Mouse (Mus musculus) stomach, postnatal 0 days (tissue): Measurements from ENCODE around the gene Acss2. TPM values are rescaled to one million over a fixed set of nuclear protein-coding genes. Genes with fewer than 3 reads are reported as not detected.

Experiments
- ATAC-seq: fragments of 200-750 bp; cut with Nextera tagmentation; 2 replicates; pipeline ENCODE4 v1.8.0; 2017; ENCODE audit not compliant: low FRiP score, low TSS enrichment
- DNase-seq: peaks from one replicate; pipeline ENCODE4 v3.0.0-alpha.2; 2016; ENCODE audit warnings: low spot score
- H3K27ac ChIP-seq: fragments of 300-500 bp; sonication (generic); replicated peaks from 2 replicates; pipeline ENCODE4 v1.5.1; 2014; ENCODE audit warnings: mild to moderate bottlenecking, control low read depth
- H3K27me3 ChIP-seq: fragments of 300-500 bp; sonication (generic); 2 replicates; pipeline ENCODE4 v1.6.1; 2014; ENCODE audit warnings: low read length; ENCODE audit not compliant: control insufficient read depth, insufficient read depth
- H3K36me3 ChIP-seq: fragments of 300-500 bp; sonication (generic); 2 replicates; pipeline ENCODE4 v1.6.1; 2014; ENCODE audit warnings: low read length, mixed read lengths; ENCODE audit not compliant: control insufficient read depth, insufficient read depth
- H3K4me1 ChIP-seq: fragments of 300-500 bp; sonication (generic); replicated peaks from 2 replicates; pipeline ENCODE4 v1.6.1; 2014; ENCODE audit warnings: antibody characterized with exemption; ENCODE audit not compliant: control insufficient read depth, insufficient read depth
- H3K4me2 ChIP-seq: fragments of 300-500 bp; sonication (generic); replicated peaks from 2 replicates; pipeline ENCODE4 v1.6.1; 2014; ENCODE audit warnings: low read depth, mild to moderate bottlenecking, control low read depth, moderate library complexity
- H3K4me3 ChIP-seq: fragments of 300-500 bp; sonication (generic); 2 replicates; pipeline ENCODE4 v1.5.1; 2014; ENCODE audit warnings: low read depth, low read length, control low read depth
- H3K9ac ChIP-seq: fragments of 300-500 bp; sonication (generic); 2 replicates; pipeline ENCODE4 v1.6.1; 2014; ENCODE audit warnings: mild to moderate bottlenecking, low read length, control low read depth, mixed read lengths
- H3K9me3 ChIP-seq: fragments of 300-500 bp; sonication (generic); 2 replicates; pipeline ENCODE4 v1.6.1; 2016; ENCODE audit warnings: low read length; ENCODE audit not compliant: control insufficient read depth
- CTCF ChIP-seq: IDR thresholded peaks from 2 replicates; pipeline ENCODE4 v1.5.1; 2016; ENCODE audit warnings: antibody characterized with exemption, low read depth, mild to moderate bottlenecking, moderate library complexity
- EP300 ChIP-seq: optimal IDR thresholded peaks from 2 replicates; pipeline ENCODE3; 2016; ENCODE audit warnings: antibody characterized with exemption
- WGBS: fragments of 180-500 bp; shearing (Covaris S2); extraction: QIAGEN DNeasy Blood & Tissue Kit; methylation state at CpG from one replicate; pipeline ENCODE4 v1.1.7; 2014; 5-methylcytosine and 5-hydroxymethylcytosine counted together
- polyA plus RNA-seq: library from polyadenylated mRNA; unstranded; fragments of >200 nt; fragmentation: Nextera tagmentation; extraction: Ambion mirVana; gene quantifications from 2 replicates; pipeline ENCODE4 v1.2.1, GENCODE M21; 2015

The Acss2 gene
- polyA plus RNA-seq, 1 experiment from 2014 or later: 10.3 TPM

GRCm38 (mm10) chr2:155567751-155568150 is 50.0 kb downstream of the Acss2 start:
- Histone ChIP-seq H3K4me3 (no peak overlapping the region), H3K9me3 (no peaks in the 10 kb centered on the region), H3K36me3 (peaks cover 3% of the 10 kb centered on the region; the same call in 1 of the 2 replicates), H3K27me3 (no peaks in the 10 kb centered on the region), H3K27ac (no peak overlapping the region), H3K4me2 (no peak overlapping the region), H3K4me1 (no peaks in the 10 kb centered on the region), H3K9ac (no peak overlapping the region)
- 69% methylated on average over 5 of the region's 5 CpGs for WGBS
- DNase-seq (no peak), ATAC-seq (no peak)
- TF ChIP-seq EP300 (no peak), CTCF (no peak)

- peaks cover 3% of the 10 kb centered on the region; the same call in 1 of the 2 replicates for H3K36me3 ChIP-seq
- ATAC-seq: no peak
- 47% methylated on average over 3 of the region's 3 CpGs for WGBS
Measured at GRCm38 (mm10) chr2:155569223-155569807, 51.6 kb downstream of the Acss2 start.

GRCm38 (mm10) chr2:155573001-155573400 is 55.3 kb downstream of the Acss2 start:
- no peak overlapping the region for H3K27ac ChIP-seq
- no peak overlapping the region for H3K4me3 ChIP-seq
- DNase-seq (no peak), ATAC-seq (no peak)
- 75% methylated on average over 9 of the region's 9 CpGs for WGBS
- H3K36me3 ChIP-seq: peaks cover under 1% of the 10 kb centered on the region; the same call in 1 of the 2 replicates
- H3K4me2 ChIP-seq: no peak overlapping the region
- H3K4me1 ChIP-seq: no peaks in the 10 kb centered on the region
- no peaks in the 10 kb centered on the region for H3K27me3 ChIP-seq
- H3K9ac ChIP-seq: no peak overlapping the region
- no peak for TF ChIP-seq EP300
- no peak for TF ChIP-seq CTCF
- no peaks in the 10 kb centered on the region for H3K9me3 ChIP-seq

More at GRCm38 (mm10) chr2:155569223-155569807, 51.6 kb downstream of the Acss2 start:
- Histone ChIP-seq H3K27ac (no peak overlapping the region), H3K27me3 (no peaks in the 10 kb centered on the region), H3K9me3 (no peaks in the 10 kb centered on the region), H3K4me3 (no peak overlapping the region), H3K9ac (no peak overlapping the region), H3K4me1 (no peaks in the 10 kb centered on the region), H3K4me2 (no peak overlapping the region)
- TF ChIP-seq EP300 (no peak), CTCF (no peak)
- no peak for DNase-seq

- no peaks in the 10 kb centered on the region for H3K9me3 ChIP-seq
- H3K27me3 ChIP-seq: no peaks in the 10 kb centered on the region
- ATAC-seq: no peak
- H3K4me3 ChIP-seq: no peak overlapping the region
- H3K9ac ChIP-seq: no peak overlapping the region
- no peak for TF ChIP-seq EP300
- TF ChIP-seq CTCF: no peak
- H3K4me1 ChIP-seq: no peaks in the 10 kb centered on the region
- H3K4me2 ChIP-seq: no peak overlapping the region
- no peak overlapping the region for H3K27ac ChIP-seq
- peaks cover 3% of the 10 kb centered on the region; the same call in 1 of the 2 replicates for H3K36me3 ChIP-seq
- WGBS: 87% methylated on average over 7 of the region's 7 CpGs
- no peak for DNase-seq
Measured at GRCm38 (mm10) chr2:155573996-155574395, 56.2 kb downstream of the Acss2 start.

- Histone ChIP-seq H3K9ac (no peak overlapping the region), H3K27me3 (no peaks in the 10 kb centered on the region), H3K9me3 (no peaks in the 10 kb centered on the region), H3K4me1 (no peaks in the 10 kb centered on the region), H3K4me2 (no peak overlapping the region), H3K36me3 (peaks cover 3% of the 10 kb centered on the region; the same call in 1 of the 2 replicates), H3K4me3 (no peak overlapping the region), H3K27ac (no peak overlapping the region)
- TF ChIP-seq CTCF: no peak
- TF ChIP-seq EP300: no peak
- 90% methylated on average over 4 of the region's 4 CpGs for WGBS
- ATAC-seq: no peak
- no peak for DNase-seq
Measured at GRCm38 (mm10) chr2:155574700-155575099, 57.0 kb downstream of the Acss2 start.

- no peak for ATAC-seq
- Histone ChIP-seq H3K4me1 (no peaks in the 10 kb centered on the region), H3K9me3 (no peaks in the 10 kb centered on the region), H3K9ac (no peak overlapping the region), H3K36me3 (peaks cover 3% of the 10 kb centered on the region; the same call in 1 of the 2 replicates), H3K27me3 (no peaks in the 10 kb centered on the region), H3K4me3 (no peak overlapping the region), H3K4me2 (no peak overlapping the region), H3K27ac (no peak overlapping the region)
- 80% methylated on average over 9 of the region's 9 CpGs for WGBS
- TF ChIP-seq EP300 (no peak), CTCF (no peak)
- no peak for DNase-seq
Measured at GRCm38 (mm10) chr2:155576656-155577055, 58.9 kb downstream of the Acss2 start.
